Mouse (Mus musculus) MEL (cell line): ENCODE results near the gene Hist1h2aa. TPM values are rescaled to one million over a fixed set of nuclear protein-coding genes. Genes with fewer than 3 reads are reported as not detected.

Experiments
- polyA plus RNA-seq, 2 experiments: library from polyadenylated mRNA; stranded (reverse) in 1 of 2; unstranded in 1 of 2; fragments of >175 nt in 1 of 2; fragments of >200 nt in 1 of 2; gene quantifications; 2 replicates each; pipeline versions ENCODE4 v1.2.1 to v1.2.4; 2012; ENCODE audit warnings: low replicate concordance in 2 of 2, low read depth in 1 of 2; ENCODE audit not compliant: insufficient read length in 2 of 2, insufficient read depth in 1 of 2, missing spikeins in 1 of 2
- total RNA-seq: library from RNA; depleted of rRNA; stranded (reverse); fragments of 300-350 nt; gene quantifications from 2 replicates; pipeline ENCODE4 v1.2.3, GENCODE M21; 2012; rRNA removed

Hist1h2aa gene
- total and polyA plus RNA-seq, 3 experiments, result 1.6 TPM; not detected in 2

Other genes starting within 250 kb of the Hist1h2aa start
- 2.7 and 6.3 TPM in 2 replicates for gene Hist1h1t, start 238.6 kb upstream of the Hist1h2aa start, total RNA-seq
- not detected for gene Hist1h1t, start 238.6 kb upstream of the Hist1h2aa start, polyA plus RNA-seq
- gene Hist1h4c, start 236.0 kb upstream of the Hist1h2aa start, total RNA-seq, result 1,967 and 2,008 TPM in 2 replicates
- gene Hist1h4c, start 236.0 kb upstream of the Hist1h2aa start, polyA plus RNA-seq, result 1 to 10 TPM in 1 of 2 experiments, not detected in 1; 4.1 TPM
- not detected in 2 replicates for gene Hfe, start 223.6 kb upstream of the Hist1h2aa start, total RNA-seq
- gene Hfe, start 223.6 kb upstream of the Hist1h2aa start, polyA plus RNA-seq, result not detected
- 348 and 479 TPM in 2 replicates for gene Hist1h1c, start 195.7 kb upstream of the Hist1h2aa start, total RNA-seq
- gene Hist1h1c, start 195.7 kb upstream of the Hist1h2aa start, polyA plus RNA-seq, result 1 to 10 TPM in 1 of 2 experiments, not detected in 1; 3.8 TPM
- 1,651 and 2,239 TPM in 2 replicates for gene Hist1h3c, start 188.9 kb upstream of the Hist1h2aa start, total RNA-seq
- 1 to 10 TPM in 1 of 2 experiments, not detected in 1; 1.7 TPM for gene Hist1h3c, start 188.9 kb upstream of the Hist1h2aa start, polyA plus RNA-seq
- gene Hist1h2bb, start 187.7 kb upstream of the Hist1h2aa start, total RNA-seq, result 2,278 and 3,150 TPM in 2 replicates
- 1 to 10 TPM in 1 of 2 experiments, not detected in 1; 3.2 TPM for gene Hist1h2bb, start 187.7 kb upstream of the Hist1h2aa start, polyA plus RNA-seq
- gene Hist1h2ab, start 183.3 kb upstream of the Hist1h2aa start, total RNA-seq, result 2,219 and 2,780 TPM in 2 replicates
- 1 to 10 TPM in 1 of 2 experiments, not detected in 1; 8.0 TPM for gene Hist1h2ab, start 183.3 kb upstream of the Hist1h2aa start, polyA plus RNA-seq
- 1,725 and 2,102 TPM in 2 replicates for gene Hist1h3b, start 182.2 kb upstream of the Hist1h2aa start, total RNA-seq
- 1 to 10 TPM in 1 of 2 experiments, not detected in 1; 6.6 TPM for gene Hist1h3b, start 182.2 kb upstream of the Hist1h2aa start, polyA plus RNA-seq
- 3,071 and 3,339 TPM in 2 replicates for gene Hist1h4b, start 177.4 kb upstream of the Hist1h2aa start, total RNA-seq
- gene Hist1h4b, start 177.4 kb upstream of the Hist1h2aa start, polyA plus RNA-seq, result 10 to 100 TPM in 1 of 2 experiments, not detected in 1; 19.0 TPM
- gene Hist1h4a, start 173.2 kb upstream of the Hist1h2aa start, total RNA-seq, result 2,939 and 3,025 TPM in 2 replicates
- 1 to 10 TPM in 1 of 2 experiments, not detected in 1; 9.8 TPM for gene Hist1h4a, start 173.2 kb upstream of the Hist1h2aa start, polyA plus RNA-seq
- gene Hist1h3a, start 172.1 kb upstream of the Hist1h2aa start, total RNA-seq, result 1,097 and 1,298 TPM in 2 replicates
- 1 to 10 TPM in 1 of 2 experiments, not detected in 1; 6.5 TPM for gene Hist1h3a, start 172.1 kb upstream of the Hist1h2aa start, polyA plus RNA-seq
- gene Hist1h1a, start 170.8 kb upstream of the Hist1h2aa start, total RNA-seq, result 2,211 and 2,669 TPM in 2 replicates
- gene Hist1h1a, start 170.8 kb upstream of the Hist1h2aa start, polyA plus RNA-seq, result 1 to 10 TPM in 1 of 2 experiments, not detected in 1; 4.1 TPM
- gene Trim38, start 164.5 kb upstream of the Hist1h2aa start, total RNA-seq, result not detected in 2 replicates
- gene Trim38, start 164.5 kb upstream of the Hist1h2aa start, polyA plus RNA-seq, result not detected
- gene Slc17a2, start 127.5 kb upstream of the Hist1h2aa start, total RNA-seq, result not detected in 2 replicates
- not detected for gene Slc17a2, start 127.5 kb upstream of the Hist1h2aa start, polyA plus RNA-seq
- not detected in 2 replicates for gene Slc17a3, start 95.0 kb upstream of the Hist1h2aa start, total RNA-seq
- gene Slc17a3, start 95.0 kb upstream of the Hist1h2aa start, polyA plus RNA-seq, result not detected
- gene Slc17a1, start 66.7 kb upstream of the Hist1h2aa start, total RNA-seq, result not detected in 2 replicates
- gene Slc17a1, start 66.7 kb upstream of the Hist1h2aa start, polyA plus RNA-seq, result not detected
- 0.20 TPM in 1 of 2 replicates, not detected in the other for gene Slc17a4, start 19.5 kb upstream of the Hist1h2aa start, total RNA-seq
- under 1 TPM in 1 of 2 experiments, not detected in 1; 0.54 TPM for gene Slc17a4, start 19.5 kb upstream of the Hist1h2aa start, polyA plus RNA-seq
- gene Hist1h2ba, start 306 bp upstream of the Hist1h2aa start, total RNA-seq, result not detected in 2 replicates
- gene Hist1h2ba, start 306 bp upstream of the Hist1h2aa start, polyA plus RNA-seq, result under 1 TPM in 1 of 2 experiments, not detected in 1; 0.58 TPM
- gene Scgn, start 56.8 kb downstream of the Hist1h2aa start, total RNA-seq, result not detected in 2 replicates
- gene Scgn, start 56.8 kb downstream of the Hist1h2aa start, polyA plus RNA-seq, result not detected